Mouse (Mus musculus) layer of hippocampus, postnatal 14 days (tissue): ENCODE data around the gene Trmt112. TPM values are rescaled to one million over a fixed set of nuclear protein-coding genes. Genes with fewer than 3 reads are reported as not detected.
"Not testable (repeated sequence)": the region's sequence is repeated elsewhere in the genome, so short reads cannot be mapped to it uniquely, and the experiment has no call there.

Experiments
- DNase-seq, 2 experiments: peaks; one replicate each; pipeline ENCODE4 v3.0.0; 2021 to 2022; ENCODE audit warnings: low spot score in 2 of 2, mixed read lengths in 1 of 2
- long read RNA-seq, 2 experiments: library from polyadenylated mRNA; stranded (forward); transcript quantifications; one replicate each; pipeline ENCODE4 v2.0.0; 2021
- total RNA-seq, 2 experiments: library from RNA; stranded (reverse); gene quantifications; 2 replicates each; pipeline ENCODE4 v1.2.3; 2021

Trmt112 gene
- total RNA-seq: 10 to 100 TPM; 39.7 to 42.4 TPM
- long read RNA-seq, experiment 1, transcript Trmt112-202 (4 exons, 985 nt): major isoform, 10 of 11 reads
- long read RNA-seq, experiment 1, partial matches to known transcripts: 0 of 11 reads
- long read RNA-seq, experiment 1, other reads (novel, unspliced or antisense): 0 of 11 reads
- long read RNA-seq, experiment 2, transcript Trmt112-202 (4 exons, 985 nt): major isoform, 36 of 36 reads
- long read RNA-seq, experiment 2, partial matches to known transcripts: 0 of 36 reads
- long read RNA-seq, experiment 2, other reads (novel, unspliced or antisense): 0 of 36 reads

GRCm38 (mm10) chr19:6909507-6910289, at the start of gene Trmt112, which contains the start of gene Prdx5:
Trmt112 (plus strand) TSS chr19:6909698.
Prdx5 (minus strand) TSS chr19:6910106.
- peak; percentile 90 to 95 for DNase-seq

- DNase-seq: no peak
Measured at GRCm38 (mm10) chr19:6859971-6860370, 49.5 kb upstream of the Trmt112 start.

GRCm38 (mm10) chr19:6860706-6861105, 48.8 kb upstream of the Trmt112 start:
- DNase-seq: no peak

- no peak for DNase-seq
Measured at GRCm38 (mm10) chr19:6861451-6861850, 48.0 kb upstream of the Trmt112 start.

GRCm38 (mm10) chr19:6869355-6869754, 40.1 kb upstream of the Trmt112 start:
- no peak for DNase-seq

GRCm38 (mm10) chr19:6871574-6872271, 37.8 kb upstream of the Trmt112 start:
- DNase-seq: no peak

GRCm38 (mm10) chr19:6872701-6873100, 36.8 kb upstream of the Trmt112 start:
- no peak for DNase-seq

GRCm38 (mm10) chr19:6874257-6874656, 35.2 kb upstream of the Trmt112 start:
- no peak for DNase-seq

GRCm38 (mm10) chr19:6875834-6876233, 33.7 kb upstream of the Trmt112 start:
- no peak for DNase-seq

GRCm38 (mm10) chr19:6876799-6877198, 32.7 kb upstream of the Trmt112 start:
- no peak for DNase-seq

- no peak for DNase-seq
Measured at GRCm38 (mm10) chr19:6877965-6878364, 31.5 kb upstream of the Trmt112 start.

- DNase-seq: no peak
Measured at GRCm38 (mm10) chr19:6892512-6892911, 17.0 kb upstream of the Trmt112 start.

- no peak for DNase-seq
Measured at GRCm38 (mm10) chr19:6893731-6894451, 15.6 kb upstream of the Trmt112 start.

GRCm38 (mm10) chr19:6895608-6896305, 13.7 kb upstream of the Trmt112 start:
- DNase-seq: not testable (repeated sequence)

GRCm38 (mm10) chr19:6899641-6900040, 9.9 kb upstream of the Trmt112 start:
- DNase-seq: no peak

GRCm38 (mm10) chr19:6903031-6903430, 6.5 kb upstream of the Trmt112 start:
- no peak for DNase-seq

GRCm38 (mm10) chr19:6904846-6905245, 4.7 kb upstream of the Trmt112 start:
- DNase-seq: no peak

GRCm38 (mm10) chr19:6905498-6906159, 3.9 kb upstream of the Trmt112 start:
- DNase-seq: no peak

- no peak for DNase-seq
Measured at GRCm38 (mm10) chr19:6906199-6906598, 3.3 kb upstream of the Trmt112 start.

GRCm38 (mm10) chr19:6907094-6907493, 2.4 kb upstream of the Trmt112 start:
- DNase-seq: no peak
